In genomic region chr2:92164291-92164690, GRCm38 (mm10) we compare ENCODE assay signal across 10 mouse cellular contexts.
"Had no signal": no experiment of that assay in that cellular context is flagged by ENCODE, and none has a peak within 500 bp of the region (broad histone marks: within the 10 kb centered on the region; RNA-seq: fewer than 3 reads in every experiment).

No protein-coding gene starts in this region.

- H3K4me1 ChIP-seq: limb, embryonic 10.5 days; liver, embryonic 15.5 days; neural tube, embryonic 12.5 days had no signal

- DNase-seq: kidney, postnatal 25 days; lung, adult 2 months; lung, postnatal 36 days; midbrain, embryonic 14.5 days; thymus, postnatal 4 days had no signal

- H3K27me3 ChIP-seq: liver, embryonic 15.5 days; neural tube, embryonic 12.5 days had no signal

- H3K27ac ChIP-seq: left cerebral cortex, adult 2 months; limb, embryonic 10.5 days; liver, embryonic 15.5 days; neural tube, embryonic 12.5 days; stomach, postnatal 0 days had no signal

- H3K4me3 ChIP-seq: left cerebral cortex, adult 2 months; limb, embryonic 10.5 days; liver, embryonic 15.5 days; neural tube, embryonic 12.5 days had no signal
